Mouse (Mus musculus): ENCODE measurements around the gene Rap1gap2.

The Rap1gap2 gene

DNA sequence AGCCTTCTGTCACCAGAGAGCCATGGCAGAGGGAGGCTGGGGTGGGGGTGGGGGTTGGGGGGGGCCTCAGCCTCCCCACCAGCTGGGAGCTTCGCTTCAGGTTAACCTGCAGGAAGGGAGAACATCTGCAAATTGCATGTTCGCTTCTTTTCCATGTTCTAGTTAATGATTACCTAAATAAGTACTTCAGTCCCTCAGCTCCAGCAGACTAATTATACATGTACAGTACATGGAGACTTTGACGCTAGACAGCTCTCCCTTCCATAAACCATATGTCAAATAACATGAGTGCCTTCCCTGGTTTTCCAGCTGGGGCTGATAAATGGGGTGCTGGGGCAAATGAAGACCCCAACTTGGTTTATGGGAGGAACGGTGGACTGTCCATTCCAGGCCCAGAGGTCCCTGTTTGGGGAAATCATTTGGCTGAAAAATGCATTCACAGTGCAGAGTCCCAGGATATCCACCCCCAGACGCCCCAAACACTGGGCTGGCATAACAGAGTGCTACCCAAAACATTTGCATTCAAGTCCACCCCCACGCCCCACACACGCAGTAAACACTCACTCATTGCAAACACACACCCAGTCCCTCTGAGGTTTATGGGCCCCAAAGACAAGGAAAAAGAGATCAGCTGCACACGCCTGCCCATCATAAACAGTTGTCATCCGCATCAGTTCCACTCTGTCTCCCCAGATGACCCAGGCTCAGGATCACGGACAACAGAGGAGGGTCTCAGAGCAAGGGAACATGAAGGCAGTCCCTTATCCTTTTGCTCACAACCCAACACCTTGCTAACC lies 146.3 kb downstream of the Rap1gap2 start:
- DNase-seq (ENCODE audit: extremely low spot score, low read depth, low spot score): no peak

GRCm38 (mm10) chr11:74462651-74463050 lies 148.1 kb downstream of the Rap1gap2 start:
- no peak for DNase-seq (ENCODE audit: extremely low spot score, low read depth, low spot score)

GRCm38 (mm10) chr11:74459651-74460050 lies 151.1 kb downstream of the Rap1gap2 start:
- no peak for DNase-seq (ENCODE audit: extremely low spot score, low read depth, low spot score)

GRCm38 (mm10) chr11:74458400-74458799 lies 152.3 kb downstream of the Rap1gap2 start:
- no peak for DNase-seq (ENCODE audit: extremely low spot score, low read depth, low spot score)

DNA sequence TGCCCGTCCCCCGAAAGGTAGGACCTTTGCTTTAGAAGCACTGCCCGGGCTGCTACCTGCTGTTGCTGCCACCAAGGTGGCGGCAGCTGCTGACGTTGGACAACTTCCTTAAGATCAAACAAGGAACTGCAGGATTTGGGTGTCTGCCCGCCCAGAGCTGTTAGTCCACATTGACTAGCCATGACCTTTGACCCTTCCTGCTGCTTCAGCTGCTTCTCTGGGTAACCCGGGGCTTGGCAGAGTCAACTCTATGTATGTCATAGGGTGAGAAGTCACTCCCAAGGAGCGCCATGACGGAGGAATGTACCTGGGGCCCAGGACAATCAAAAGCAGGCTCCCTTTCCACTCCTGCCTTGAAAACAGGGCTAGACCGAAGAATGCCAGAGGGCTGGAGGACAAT lies 153.5 kb downstream of the Rap1gap2 start:
- DNase-seq (ENCODE audit: extremely low spot score, low read depth, low spot score): no peak

DNA sequence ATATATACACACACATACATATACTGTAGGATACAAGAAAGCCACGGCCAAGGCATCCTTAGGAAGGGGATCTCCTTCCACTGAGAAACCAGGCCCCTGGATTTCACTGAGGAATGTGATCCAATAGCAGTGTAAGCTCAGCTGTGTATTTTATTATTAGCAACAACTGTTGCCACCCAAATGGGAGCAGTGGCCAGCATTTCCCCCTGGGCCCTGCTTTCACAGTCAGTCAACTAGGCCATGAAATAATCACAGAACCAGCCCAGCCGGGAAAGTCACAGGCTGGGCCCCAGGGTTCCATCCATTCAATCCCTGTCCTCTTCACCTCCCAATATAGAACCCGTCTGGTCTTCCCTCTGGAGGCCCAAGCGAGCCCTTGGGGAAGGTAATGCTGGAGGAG lies 162.2 kb downstream of the Rap1gap2 start:
- DNase-seq (ENCODE audit: extremely low spot score, low read depth, low spot score): no peak

DNA sequence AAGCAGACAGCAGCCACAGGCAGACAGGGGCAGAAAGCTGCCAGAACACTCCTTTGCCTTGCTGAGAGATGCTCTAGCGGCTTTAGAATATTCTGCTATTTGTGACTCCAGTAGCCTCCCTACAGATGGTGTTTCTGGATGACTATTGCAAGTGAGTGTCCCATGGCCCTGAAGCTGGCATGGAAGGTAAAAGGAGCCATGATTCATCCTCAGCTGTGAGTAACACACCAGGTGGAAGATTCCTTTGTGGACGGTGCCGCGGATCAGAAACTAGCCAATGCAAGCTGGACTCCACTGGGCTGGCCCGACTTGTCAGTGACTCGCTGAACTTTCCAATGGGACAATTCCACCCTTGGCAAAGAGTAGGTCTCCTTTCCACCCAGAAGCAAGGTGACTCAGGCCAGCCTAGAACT lies 162.7 kb downstream of the Rap1gap2 start:
- DNase-seq (ENCODE audit: extremely low spot score, low read depth, low spot score): no peak

- no peak for DNase-seq (ENCODE audit: extremely low spot score, low read depth, low spot score)
Observed at GRCm38 (mm10) chr11:74445591-74445990, 165.1 kb downstream of the Rap1gap2 start.

DNA sequence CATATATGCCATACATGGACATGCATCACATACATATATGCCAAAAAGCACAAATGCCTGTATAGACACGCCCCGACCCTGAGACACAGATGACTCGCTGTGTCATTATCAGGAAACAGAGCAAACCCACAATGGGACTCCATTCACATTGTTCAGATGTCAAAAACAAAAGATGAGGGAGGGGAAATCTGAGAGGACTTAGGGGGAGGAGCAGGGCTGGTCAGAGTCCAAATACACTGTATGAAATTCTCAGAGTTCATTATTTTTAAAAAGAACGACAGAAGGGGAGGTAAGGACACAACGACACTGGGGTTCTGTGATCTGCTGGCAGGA lies 166.8 kb downstream of the Rap1gap2 start:
- no peak for DNase-seq (ENCODE audit: extremely low spot score, low read depth, low spot score)

GRCm38 (mm10) chr11:74443147-74443923 lies 167.4 kb downstream of the Rap1gap2 start:
- DNase-seq (ENCODE audit: extremely low spot score, low read depth, low spot score): no peak

GRCm38 (mm10) chr11:74442396-74442795 lies 168.3 kb downstream of the Rap1gap2 start:
- no peak for DNase-seq (ENCODE audit: extremely low spot score, low read depth, low spot score)

DNA sequence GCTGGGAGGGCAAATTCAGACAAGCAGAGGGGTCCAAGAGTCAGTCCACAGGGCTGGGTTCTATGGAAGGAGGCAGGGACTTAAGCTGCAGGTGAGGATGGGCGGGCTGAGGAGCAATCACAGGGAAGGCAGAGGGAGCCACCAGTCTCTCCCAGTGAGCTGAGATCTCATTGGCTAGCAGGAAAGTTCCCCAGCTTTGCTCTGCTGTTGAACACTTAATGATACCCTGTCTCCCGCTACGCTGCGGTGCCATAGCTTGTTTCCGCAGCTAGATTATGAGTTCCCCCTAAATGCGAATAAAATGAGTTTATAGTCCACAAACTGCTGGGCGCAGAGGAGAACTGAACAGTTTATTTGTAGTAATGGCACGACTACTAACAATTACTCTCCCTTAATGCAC lies 170.6 kb downstream of the Rap1gap2 start:
- no peak for DNase-seq (ENCODE audit: extremely low spot score, low read depth, low spot score)

GRCm38 (mm10) chr11:74439202-74439601 lies 171.5 kb downstream of the Rap1gap2 start:
- no peak for DNase-seq (ENCODE audit: extremely low spot score, low read depth, low spot score)

DNA sequence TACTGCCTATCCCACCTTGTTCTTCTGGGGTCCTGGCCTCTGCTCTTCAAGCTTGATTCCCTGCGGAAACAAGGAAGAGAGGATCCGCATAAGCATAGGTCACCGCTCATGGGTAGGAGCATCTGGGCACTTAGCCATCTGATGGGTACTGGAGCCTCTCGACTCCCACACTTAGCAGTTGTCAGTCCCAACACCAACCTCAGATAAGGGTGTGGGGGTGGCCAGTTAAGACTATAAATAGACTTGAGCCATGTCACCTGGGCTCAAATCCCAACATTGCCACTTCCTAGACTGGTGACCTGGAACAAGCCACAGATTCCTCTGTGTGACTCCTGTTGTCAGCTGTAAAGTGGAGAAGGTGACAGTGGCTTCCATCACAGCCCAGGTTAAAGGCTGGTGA lies 172.5 kb downstream of the Rap1gap2 start:
- DNase-seq (ENCODE audit: extremely low spot score, low read depth, low spot score): no peak

- no peak for DNase-seq (ENCODE audit: extremely low spot score, low read depth, low spot score)
Observed at GRCm38 (mm10) chr11:74435366-74435765, 175.3 kb downstream of the Rap1gap2 start.

- no peak for DNase-seq (ENCODE audit: extremely low spot score, low read depth, low spot score)
Observed at GRCm38 (mm10) chr11:74433000-74433399, 177.7 kb downstream of the Rap1gap2 start.

DNA sequence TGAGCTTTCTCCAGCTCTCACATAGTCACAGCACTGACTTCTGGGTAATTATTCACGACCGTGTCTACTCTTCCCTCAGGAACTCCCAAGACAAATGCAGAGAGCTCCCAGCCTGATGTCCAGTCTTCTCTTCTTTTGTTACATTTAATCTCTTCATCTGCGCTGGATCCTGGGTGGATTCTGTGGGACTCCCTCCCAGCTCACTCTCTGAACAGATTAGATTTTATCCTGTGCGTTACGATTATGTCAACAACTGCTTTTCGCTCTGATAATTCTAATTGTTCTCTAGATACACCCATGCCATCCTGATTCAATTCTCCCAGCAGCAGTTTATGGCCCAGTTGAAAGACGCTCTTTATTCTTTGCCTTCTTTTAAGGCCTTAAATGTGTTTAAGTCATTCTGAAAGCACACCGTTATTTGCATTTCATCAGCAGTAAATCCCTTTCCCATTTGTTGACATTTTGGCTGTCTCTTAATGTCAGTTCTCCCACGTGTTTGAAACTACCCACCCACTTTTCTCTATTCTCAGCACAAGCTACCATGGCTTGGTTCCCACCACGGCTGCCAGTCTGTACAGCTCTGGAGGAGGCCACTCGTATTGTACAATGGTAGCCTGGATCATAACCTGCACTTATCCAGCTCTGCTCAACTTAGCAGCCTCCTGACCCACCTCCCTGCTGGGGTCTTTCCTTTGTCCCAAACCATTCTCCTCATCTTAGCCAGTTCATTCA lies 180.8 kb downstream of the Rap1gap2 start:
- DNase-seq (ENCODE audit: extremely low spot score, low read depth, low spot score): no peak

DNA sequence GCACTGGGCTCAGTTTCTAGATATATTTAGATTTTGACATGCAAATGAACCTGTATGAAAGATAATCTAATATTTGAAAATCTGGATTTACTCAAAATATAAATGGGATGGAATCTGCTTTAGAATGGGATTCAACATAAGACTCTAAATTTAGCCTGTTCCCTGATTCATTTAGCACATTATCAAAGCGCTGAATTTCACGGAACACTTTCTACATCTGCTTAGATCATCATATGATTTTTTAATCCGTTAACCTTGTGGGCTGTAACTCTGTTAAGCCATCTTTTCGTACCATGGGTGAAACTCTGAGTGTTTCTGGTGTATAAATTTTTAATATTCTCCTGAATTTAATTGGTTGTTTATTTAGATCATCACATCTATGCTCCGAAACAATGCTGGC lies 184.4 kb downstream of the Rap1gap2 start:
- no peak for DNase-seq (ENCODE audit: extremely low spot score, low read depth, low spot score)

DNA sequence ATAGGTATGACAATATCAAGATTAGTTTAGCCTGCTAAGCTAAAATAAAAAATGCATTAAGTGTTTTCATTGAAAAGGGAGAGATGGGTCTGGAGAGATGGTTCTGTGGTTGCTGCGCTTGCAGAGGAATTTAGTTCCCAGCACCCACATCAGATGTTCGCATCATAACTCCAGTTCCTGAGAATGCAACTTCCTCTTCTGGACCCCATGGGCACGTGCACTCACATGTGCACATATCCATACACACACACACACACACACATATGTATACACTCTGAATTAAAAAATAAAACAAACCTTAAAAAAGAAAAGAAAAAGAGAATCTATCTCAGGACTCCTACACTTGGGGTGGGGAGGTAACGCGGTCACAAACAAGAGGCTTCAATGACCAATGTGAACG lies 188.7 kb downstream of the Rap1gap2 start:
- DNase-seq (ENCODE audit: extremely low spot score, low read depth, low spot score): no peak

- no peak for DNase-seq (ENCODE audit: extremely low spot score, low read depth, low spot score)
Observed at GRCm38 (mm10) chr11:74421151-74421550, 189.6 kb downstream of the Rap1gap2 start.

DNA sequence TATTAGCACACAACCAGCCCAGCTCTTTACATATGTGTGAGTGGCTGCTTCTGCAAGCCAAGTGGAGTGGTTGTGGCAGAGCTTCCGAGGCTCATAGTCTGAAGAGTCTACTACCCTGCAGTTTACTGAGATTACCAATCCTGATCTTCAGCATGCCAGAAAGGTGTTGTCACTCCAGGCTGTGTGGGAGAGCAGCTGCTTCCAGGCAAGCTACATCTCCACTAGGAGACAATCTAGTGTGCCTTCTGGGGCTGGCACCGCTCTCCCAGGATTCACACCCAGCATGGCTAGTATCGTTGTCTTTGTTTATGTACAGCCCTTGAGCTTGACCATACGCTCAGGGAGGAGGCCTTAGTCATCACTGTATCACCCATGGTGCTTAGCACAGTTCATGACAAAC lies 191.1 kb downstream of the Rap1gap2 start:
- DNase-seq (ENCODE audit: extremely low spot score, low read depth, low spot score): no peak

DNA sequence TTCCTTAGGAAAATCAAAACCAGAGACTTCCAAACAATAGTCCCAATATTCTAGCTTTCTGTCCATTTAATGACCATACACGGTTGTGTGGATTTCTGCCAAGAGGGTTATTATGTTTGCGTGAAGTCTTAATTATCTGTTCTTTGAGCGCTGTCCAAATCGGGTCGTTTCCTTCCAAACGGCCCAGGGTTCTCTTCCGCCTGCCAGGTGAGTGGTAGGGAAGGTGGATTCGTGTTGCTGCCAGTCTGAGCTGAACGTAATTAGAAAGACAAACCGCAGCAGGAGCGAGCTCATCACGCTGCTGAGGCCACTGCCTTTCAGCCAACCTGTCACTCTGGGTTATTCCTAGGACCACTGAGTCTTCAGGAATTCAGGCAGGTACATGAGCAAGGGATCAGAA lies 195.0 kb downstream of the Rap1gap2 start:
- DNase-seq (ENCODE audit: extremely low spot score, low read depth, low spot score): no peak
